21 mouse cellular contexts compared by ENCODE assay signal in genomic region chr1:181848210-181848609, GRCm38 (mm10). TPM values are rescaled to one million over a fixed set of nuclear protein-coding genes. Genes with fewer than 3 reads are reported as not detected.
DNase-seq lines count a peak whose midpoint lies in the region; ATAC-seq and TF ChIP-seq lines count a peak whose summit lies in the region.
"Had no signal": no experiment of that assay in that cellular context is flagged by ENCODE, and none has a peak within 500 bp of the region (broad histone marks: within the 10 kb centered on the region; RNA-seq: fewer than 3 reads in every experiment).

No protein-coding gene starts in this region.

- H3K4me3 ChIP-seq in limb, embryonic 12.5 days (replicated peaks): no peak overlapping the region
- no peak overlapping the region for H3K4me3 ChIP-seq in limb, embryonic 10.5 days
- H3K4me3 ChIP-seq in lung, postnatal 0 days (ENCODE audit: low read depth, low read length): no peak overlapping the region
- H3K4me3 ChIP-seq in lung, adult 2 months (replicated peaks; ENCODE audit: extremely low read depth, low read depth, low read length): no peak overlapping the region
- H3K4me3 ChIP-seq: embryonic facial prominence, embryonic 15.5 days; erythroblast, embryonic 14.5 days; forebrain, embryonic 10.5 days; gastrocnemius, adult 2 months; heart, embryonic 13.5 days; hindbrain, embryonic 12.5 days had no signal

- no peak for TF ChIP-seq CTCF in lung, postnatal 0 days (IDR thresholded peaks at IDR 0.05)
- TF ChIP-seq CTCF in lung, adult 2 months (IDR thresholded peaks at IDR 0.05; ENCODE audit: insufficient read depth, low read length): no peak

- DNase-seq in limb, embryonic 10.5 days (ENCODE audit: low spot score): no peak
- DNase-seq in lung, postnatal 0 days (ENCODE audit: low spot score): peak; percentile 49
- no peak for DNase-seq in lung, adult 2 months
- DNase-seq in mesoderm, embryonic 11.5 days (ENCODE audit: low read depth, low spot score): peak; percentile 33
- no peak for DNase-seq in left cerebral cortex, postnatal 4 days
- DNase-seq in thymus, postnatal 4 days: no peak
- DNase-seq: adrenal gland, postnatal 10 days; cerebellum, adult 11 months; cerebellum, adult 8-10 months; cerebellum, postnatal 14 days; embryo, embryonic 11 days; gastrocnemius, adult 2 months; gastrocnemius, postnatal 25 days; heart, postnatal 4 days had no signal

- H3K9me3 ChIP-seq in limb, embryonic 12.5 days: no peaks in the 10 kb centered on the region
- H3K9me3 ChIP-seq in limb, embryonic 10.5 days (replicated peaks): no peaks in the 10 kb centered on the region
- no peaks in the 10 kb centered on the region for H3K9me3 ChIP-seq in lung, postnatal 0 days (ENCODE audit: low read length)
- H3K9me3 ChIP-seq: embryonic facial prominence, embryonic 15.5 days; forebrain, embryonic 10.5 days; heart, embryonic 13.5 days; hindbrain, embryonic 12.5 days had no signal

- no peak for ATAC-seq in limb, embryonic 12.5 days (ENCODE audit: insufficient number of reproducible peaks, insufficient read depth, low FRiP score, low TSS enrichment, low read depth)
- ATAC-seq in lung, postnatal 0 days: peak; percentile 53
- ATAC-seq: forebrain, embryonic 14.5 days had no signal

- H3K27me3 ChIP-seq in limb, embryonic 12.5 days: peaks cover 3% of the 10 kb centered on the region; the same call in 1 of the 2 replicates
- H3K27me3 ChIP-seq in limb, embryonic 10.5 days (ENCODE audit: low read depth, poor library complexity, severe bottlenecking): peaks cover 6% of the 10 kb centered on the region; the same call in 1 of the 2 replicates
- H3K27me3 ChIP-seq in lung, postnatal 0 days (replicated peaks; ENCODE audit: insufficient read depth, low read length): no peaks in the 10 kb centered on the region
- H3K27me3 ChIP-seq: embryonic facial prominence, embryonic 15.5 days; heart, embryonic 13.5 days; hindbrain, embryonic 12.5 days had no signal

- H3K36me3 ChIP-seq in limb, embryonic 12.5 days: no peaks in the 10 kb centered on the region
- no peaks in the 10 kb centered on the region for H3K36me3 ChIP-seq in limb, embryonic 10.5 days
- no peaks in the 10 kb centered on the region for H3K36me3 ChIP-seq in lung, postnatal 0 days (ENCODE audit: insufficient read depth, low read length)
- H3K36me3 ChIP-seq: embryonic facial prominence, embryonic 15.5 days; forebrain, embryonic 10.5 days; heart, embryonic 13.5 days; hindbrain, embryonic 12.5 days had no signal

- H3K9ac ChIP-seq in limb, embryonic 12.5 days (replicated peaks): no peak overlapping the region
- no peak overlapping the region for H3K9ac ChIP-seq in lung, postnatal 0 days (replicated peaks; ENCODE audit: low read depth)
- H3K9ac ChIP-seq: embryonic facial prominence, embryonic 15.5 days; heart, embryonic 13.5 days; hindbrain, embryonic 12.5 days had no signal

- no peak for TF ChIP-seq POLR2A in lung, adult 2 months (IDR thresholded peaks at IDR 0.05; ENCODE audit: borderline replicate concordance, extremely low read depth, low read depth, low read length)

- intact Hi-C loops in left cerebral cortex, postnatal 4 days (cut with DNase I): no loop called here

- peaks cover 11% of the 10 kb centered on the region for H3K4me1 ChIP-seq in limb, embryonic 12.5 days (replicated peaks)
- H3K4me1 ChIP-seq in limb, embryonic 10.5 days: peaks cover 14% of the 10 kb centered on the region
- H3K4me1 ChIP-seq in lung, postnatal 0 days (ENCODE audit: insufficient read depth, low read depth, low read length): 0 out of 2 replicates have a peak, but pooled peaks cover under 1% of the 10 kb centered on the region
- H3K4me1 ChIP-seq in lung, adult 2 months (ENCODE audit: control insufficient read depth, insufficient read depth, low read length): peaks cover 2% of the 10 kb centered on the region

- 0 out of 2 replicates have a peak, but pooled peaks have one; percentile 9 for TF ChIP-seq EP300 in lung, postnatal 0 days (IDR thresholded peaks at IDR 0.05)

- H3K27ac ChIP-seq in limb, embryonic 12.5 days: 0 out of 2 replicates have a peak overlapping the region, but pooled peaks have one; percentile 41
- H3K27ac ChIP-seq in limb, embryonic 10.5 days: no peak overlapping the region
- H3K27ac ChIP-seq in lung, postnatal 0 days (ENCODE audit: low read length): no peak overlapping the region
- H3K27ac ChIP-seq: embryonic facial prominence, embryonic 15.5 days; forebrain, embryonic 10.5 days; gastrocnemius, adult 2 months; heart, embryonic 13.5 days; hindbrain, embryonic 12.5 days had no signal

- WGBS in limb, embryonic 12.5 days: 76% methylated on average over 1 of the region's 1 CpGs
- 88% methylated on average over 1 of the region's 1 CpGs for WGBS in limb, embryonic 10.5 days
- 43% methylated on average over 1 of the region's 1 CpGs for WGBS in lung, postnatal 0 days
- 86% methylated on average over 1 of the region's 1 CpGs for WGBS in lung, adult 2 months

- H3K4me2 ChIP-seq in limb, embryonic 12.5 days: no peak overlapping the region
- H3K4me2 ChIP-seq in lung, postnatal 0 days (replicated peaks; ENCODE audit: low read depth, low read length): no peak overlapping the region
- H3K4me2 ChIP-seq: embryonic facial prominence, embryonic 15.5 days; heart, embryonic 13.5 days; hindbrain, embryonic 12.5 days had no signal

RNA-seq across cellular contexts. Expression of gene Lbr, which starts 5.4 kb away (rescaled TPM):
- polyA plus RNA-seq in limb, embryonic 12.5 days (2016; fragmentation: Nextera tagmentation; extraction: Ambion mirVana): 140 and 142 TPM in 2 replicates
- 163 and 166 TPM in 2 replicates for polyA plus RNA-seq in limb, embryonic 10.5 days (2016; fragmentation: Nextera tagmentation; extraction: Ambion mirVana)
- 51.7 and 54.3 TPM in 2 replicates for polyA plus RNA-seq in lung, postnatal 0 days (2015; fragmentation: Nextera tagmentation; extraction: Ambion mirVana)
- 24.3 and 30.0 TPM in 2 replicates for polyA plus RNA-seq in lung, adult 2 months (2012; rRNA removed)
- 10 to 100 TPM; 21.7 to 24.1 TPM for total RNA-seq in left cerebral cortex, postnatal 4 days (2021)

Comparison
In these comparisons a context has a peak if more than half of its experiments do, and no peak if none do; other contexts are left out.
1. DNase-seq: peak in lung, postnatal 0 days (single experiment) and mesoderm, embryonic 11.5 days (single experiment); none in limb, embryonic 10.5 days (single experiment), lung, adult 2 months (single experiment), left cerebral cortex, postnatal 4 days (single experiment) and thymus, postnatal 4 days (single experiment).